Mouse (Mus musculus) liver, adult (tissue): ENCODE data around the gene Taz.

ENCODE experiments used
- GATA4 ChIP-seq: IDR thresholded peaks from 2 replicates; pipeline ENCODE4 v1.6.1; 2014; ENCODE audit warnings: mild to moderate bottlenecking, low read length; ENCODE audit not compliant: insufficient replicate concordance

Taz gene

GRCm38 (mm10) chrX:74281732-74282394, at the start of gene Taz, which contains the start of gene Dnase1l1:
Gene Taz (plus strand): TSS chrX:74281912.
Gene Dnase1l1 (minus strand): TSS chrX:74282337.
- TF ChIP-seq GATA4, result no peak

GRCm38 (mm10) chrX:74233196-74233595, 48.5 kb upstream of the Taz start:
- TF ChIP-seq GATA4, result no peak

- TF ChIP-seq GATA4, result no peak
These were observed 41.4 kb upstream of the Taz start for GRCm38 (mm10) chrX:74240332-74240731.

GRCm38 (mm10) chrX:74243396-74243795, 38.3 kb upstream of the Taz start:
- no peak for TF ChIP-seq GATA4

- TF ChIP-seq GATA4, result no peak
These were observed 37.9 kb upstream of the Taz start for GRCm38 (mm10) chrX:74243807-74244206.

- TF ChIP-seq GATA4, result no peak
These were observed 37.1 kb upstream of the Taz start for GRCm38 (mm10) chrX:74244614-74245083.

- TF ChIP-seq GATA4, result no peak
These were observed 36.6 kb upstream of the Taz start for GRCm38 (mm10) chrX:74245107-74245506.

- TF ChIP-seq GATA4, result no peak
These were observed 36.0 kb upstream of the Taz start for GRCm38 (mm10) chrX:74245687-74246086.

GRCm38 (mm10) chrX:74246213-74246681, 35.5 kb upstream of the Taz start:
- TF ChIP-seq GATA4, result no peak

GRCm38 (mm10) chrX:74246693-74247092, 35.0 kb upstream of the Taz start:
- no peak for TF ChIP-seq GATA4

GRCm38 (mm10) chrX:74248651-74249050, 33.1 kb upstream of the Taz start:
- TF ChIP-seq GATA4, result no peak

- TF ChIP-seq GATA4, result no peak
These were observed 32.1 kb upstream of the Taz start, which contains the start of gene Flna for GRCm38 (mm10) chrX:74249615-74250014. Gene Flna (minus strand): TSS chrX:74249820.

GRCm38 (mm10) chrX:74254153-74254887, 27.4 kb upstream of the Taz start, which contains the start of gene Emd:
Gene Emd (plus strand): TSS chrX:74254687.
- no peak for TF ChIP-seq GATA4

- no peak for TF ChIP-seq GATA4
These were observed 26.7 kb upstream of the Taz start for GRCm38 (mm10) chrX:74254888-74255565.

GRCm38 (mm10) chrX:74257746-74258145, 24.0 kb upstream of the Taz start:
- TF ChIP-seq GATA4, result no peak

- no peak for TF ChIP-seq GATA4
These were observed 12.0 kb upstream of the Taz start for GRCm38 (mm10) chrX:74269736-74270061.
